Mouse (Mus musculus) MEL (cell line): Measurements from ENCODE around the gene Abcd2.

ENCODE experiments used
- CHD2 ChIP-seq: IDR thresholded peaks from 2 replicates; pipeline ENCODE4 v1.6.1; 2011; ENCODE audit warnings: low read length, improper control_type of control experiment
- ETS1 ChIP-seq: IDR thresholded peaks from 2 replicates; pipeline ENCODE4 v1.6.1; 2012; ENCODE audit warnings: low read depth, mild to moderate bottlenecking, inconsistent platforms, low read length, improper control_type of control experiment, moderate library complexity
- MYC ChIP-seq: IDR thresholded peaks from 2 replicates; pipeline ENCODE4 v1.6.1; 2011; ENCODE audit warnings: low read depth, mild to moderate bottlenecking, low read length, improper control_type of control experiment, moderate library complexity
- USF1 ChIP-seq: IDR thresholded peaks from 2 replicates; pipeline ENCODE4 v1.6.1; 2014; ENCODE audit warnings: low read depth, mild to moderate bottlenecking, inconsistent platforms, low read length, improper control_type of control experiment, moderate library complexity

GRCm38 (mm10) chr15:91199256-91199905 lies 7.8 kb upstream of the Abcd2 start, which contains the start of gene CN725425:
- no peak for TF ChIP-seq CHD2
- TF ChIP-seq ETS1: no peak
- no peak for TF ChIP-seq MYC
- TF ChIP-seq USF1: no peak
